Mouse (Mus musculus): ENCODE results near the gene Nmt1. TPM values are rescaled to one million over a fixed set of nuclear protein-coding genes. Genes with fewer than 3 reads are reported as not detected.

The Nmt1 gene
- polyA plus RNA-seq, 1 experiment from 2014 or later, result 50.8 TPM

DNA sequence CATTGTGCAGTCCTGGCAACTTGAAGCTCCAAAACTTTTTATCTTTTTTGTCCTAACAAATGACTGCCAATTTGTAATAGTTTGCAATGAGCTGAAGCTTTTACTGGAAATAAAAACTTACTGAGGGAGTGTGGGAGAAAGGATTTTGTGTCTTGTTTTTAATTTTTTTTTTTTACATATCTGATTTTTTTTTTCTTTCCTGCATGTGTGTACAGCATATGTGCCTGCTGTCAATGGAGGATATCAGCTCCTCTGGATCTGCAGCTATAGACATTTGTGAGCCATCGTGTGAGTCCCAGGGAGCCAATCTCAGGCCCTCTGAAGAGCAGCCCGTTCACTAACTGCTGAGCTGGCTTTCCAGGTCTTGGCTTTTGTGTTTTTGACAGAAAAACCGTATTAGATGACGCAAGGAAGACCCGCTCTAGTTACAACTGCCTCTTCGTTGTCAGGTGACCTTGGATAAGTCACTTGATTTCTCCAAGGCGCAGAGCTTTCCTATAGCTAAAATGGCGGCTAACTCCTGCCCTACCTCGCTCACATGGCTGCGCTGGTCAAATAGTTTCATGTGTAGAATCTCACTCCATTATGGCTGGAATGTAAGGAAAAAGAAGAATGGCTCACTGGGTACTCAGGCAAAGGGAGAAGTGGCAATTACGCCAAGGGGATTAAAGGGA, 86.4 kb downstream of the Nmt1 start:
- Histone ChIP-seq H3K4me2 (replicated peaks) (peak overlapping the region; percentile 65), H3K27me3 (peaks cover 4% of the 10 kb centered on the region), H3K4me1 (peaks cover 20% of the 10 kb centered on the region), H3K4me3 (peak overlapping the region; percentile 66), H3K9ac (peak overlapping the region; percentile 81), H3K9me3 (no peaks in the 10 kb centered on the region), H3K36me3 (no peaks in the 10 kb centered on the region), H3K27ac (peak overlapping the region; percentile 91; the same call in 1 of the 2 replicates)
- no peak for ATAC-seq (ENCODE audit: insufficient number of reproducible peaks, insufficient read depth, low FRiP score, low TSS enrichment)
- 84% methylated on average over 11 of the region's 11 CpGs for WGBS

DNA sequence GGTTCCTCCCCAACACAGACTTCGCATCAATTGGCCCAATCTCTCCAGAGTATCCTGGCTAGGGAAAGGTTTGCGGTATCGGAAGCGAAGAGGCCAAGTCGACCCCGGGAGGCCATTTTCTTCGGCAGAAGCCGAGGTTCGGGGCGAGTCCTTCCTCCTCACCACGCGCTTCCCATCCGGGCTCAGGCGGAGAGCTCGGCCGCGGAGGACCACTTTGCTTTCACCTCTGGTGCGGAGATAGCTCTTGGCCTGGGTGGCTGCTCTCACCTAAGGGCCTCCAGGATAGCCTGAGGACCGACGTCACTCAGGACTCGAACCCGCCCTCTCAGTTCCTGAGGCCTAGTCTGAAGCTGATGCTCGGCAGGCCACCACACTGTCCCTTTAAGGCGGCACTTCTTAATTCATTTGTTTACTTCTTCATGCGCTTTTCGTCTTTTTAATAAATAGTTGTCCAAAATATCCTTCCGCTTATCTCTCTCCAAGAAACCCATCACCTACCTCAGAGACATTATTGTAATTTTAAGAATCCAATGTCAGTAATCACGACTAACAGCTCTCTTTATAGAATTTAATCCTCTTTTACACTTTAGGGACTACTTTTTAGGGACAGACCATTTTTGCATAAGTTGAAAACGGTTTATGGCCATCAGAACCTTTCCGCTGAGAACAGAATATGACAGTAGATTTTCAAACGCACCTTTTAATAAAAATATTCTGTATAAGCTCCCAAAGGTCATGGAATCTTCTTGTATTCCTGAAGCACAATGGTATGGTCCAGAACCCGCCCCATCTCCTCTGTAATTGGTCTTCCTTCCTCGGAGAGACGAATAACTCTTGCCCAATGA, 87.4 kb downstream of the Nmt1 start:
- WGBS, result 2% methylated on average over 34 of the region's 34 CpGs
- no peaks in the 10 kb centered on the region for H3K9me3 ChIP-seq
- peak overlapping the region; percentile 65 for H3K4me2 ChIP-seq (replicated peaks)
- peak overlapping the region; percentile 66 for H3K4me3 ChIP-seq
- peak overlapping the region; percentile 81 for H3K9ac ChIP-seq
- peak; percentile 65 for ATAC-seq (ENCODE audit: insufficient number of reproducible peaks, insufficient read depth, low FRiP score, low TSS enrichment)
- H3K4me1 ChIP-seq, result peaks cover 20% of the 10 kb centered on the region
- peaks cover 4% of the 10 kb centered on the region for H3K27me3 ChIP-seq
- H3K27ac ChIP-seq, result peak overlapping the region; percentile 91
- no peaks in the 10 kb centered on the region for H3K36me3 ChIP-seq

DNA sequence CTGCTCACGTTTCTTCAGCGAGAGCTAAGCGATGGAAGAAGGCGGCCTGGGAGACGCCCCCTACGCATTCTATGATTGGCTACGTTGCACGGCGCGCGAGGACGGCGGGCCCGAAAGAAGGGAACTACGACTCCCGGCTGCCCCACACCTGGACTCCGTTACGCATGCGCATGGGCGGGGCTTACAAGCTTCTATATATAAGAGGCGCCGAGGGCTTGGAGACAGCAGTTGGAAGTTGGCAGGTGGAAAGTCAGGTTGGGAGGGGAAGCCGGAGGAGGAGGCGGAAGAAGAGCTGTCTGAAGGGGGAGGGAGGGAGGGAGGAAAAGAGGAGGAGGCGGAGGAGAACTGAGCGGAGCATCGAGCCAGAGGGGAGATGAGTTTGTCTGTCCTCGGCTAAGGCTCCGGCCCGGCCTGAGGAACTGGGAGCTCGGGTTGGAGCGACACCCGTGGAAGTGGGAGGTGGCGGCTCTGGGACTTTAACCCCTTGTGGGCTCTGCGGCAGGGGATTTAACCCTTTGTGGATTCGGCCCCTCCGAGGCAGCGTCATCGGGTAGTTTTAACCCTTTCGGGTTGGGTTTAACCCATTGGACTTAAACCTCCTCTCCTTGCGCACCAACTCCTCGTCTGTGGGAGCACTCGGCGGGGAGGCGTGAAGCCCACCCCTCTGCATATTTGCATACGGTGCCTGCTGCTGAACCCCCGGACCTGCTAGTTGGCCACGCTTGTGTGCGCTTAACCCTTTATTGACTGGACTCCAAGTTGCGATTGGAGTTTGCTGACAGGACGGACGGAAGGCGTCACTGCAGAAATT, 88.2 kb downstream of the Nmt1 start, which contains the start of gene Hexim1:
Gene Hexim1, plus strand, starts transcription at position 224 of the 811 bp plus-strand sequence.
- Histone ChIP-seq H3K36me3 (no peaks in the 10 kb centered on the region), H3K27me3 (peaks cover 2% of the 10 kb centered on the region), H3K9me3 (no peaks in the 10 kb centered on the region), H3K9ac (peak within 1 kb of the TSS; percentile 81), H3K4me3 (peak within 1 kb of the TSS; percentile 66), H3K27ac (peak within 1 kb of the TSS; percentile 91), H3K4me1 (peaks cover 20% of the 10 kb centered on the region), H3K4me2 (replicated peaks) (peak within 1 kb of the TSS; percentile 91)
- peak; percentile 93 for ATAC-seq (ENCODE audit: insufficient number of reproducible peaks, insufficient read depth, low FRiP score, low TSS enrichment)
- under 1% methylated on average over 53 of the region's 53 CpGs for WGBS

DNA sequence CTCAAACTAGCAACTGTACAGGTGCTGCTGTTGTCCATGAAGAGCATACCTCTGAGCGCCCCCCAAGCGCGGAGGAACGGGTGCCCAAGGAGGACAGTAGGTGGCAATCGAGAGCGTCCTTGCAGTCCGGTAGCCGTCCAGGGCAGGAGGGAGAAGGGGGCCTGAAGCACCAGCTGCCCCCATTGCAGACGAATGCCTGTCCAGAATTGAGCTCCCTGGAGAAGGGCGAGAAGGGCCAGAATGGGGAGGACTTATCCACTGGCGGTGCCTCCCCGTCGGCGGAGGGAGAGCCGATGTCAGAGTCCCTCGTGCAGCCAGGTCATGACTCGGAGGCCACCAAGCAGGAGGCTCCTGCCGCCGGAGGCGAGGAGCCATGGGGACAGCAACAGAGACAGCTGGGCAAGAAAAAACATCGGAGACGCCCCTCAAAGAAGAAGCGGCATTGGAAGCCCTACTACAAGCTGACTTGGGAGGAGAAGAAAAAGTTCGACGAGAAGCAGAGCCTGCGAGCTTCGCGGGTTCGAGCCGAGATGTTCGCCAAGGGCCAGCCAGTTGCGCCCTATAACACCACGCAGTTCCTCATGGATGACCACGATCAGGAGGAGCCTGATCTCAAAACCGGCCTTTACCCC, 89.1 kb downstream of the Nmt1 start:
- H3K4me3 ChIP-seq, result peak overlapping the region; percentile 66
- H3K4me1 ChIP-seq, result peaks cover 20% of the 10 kb centered on the region
- H3K9ac ChIP-seq, result peak overlapping the region; percentile 74
- peak overlapping the region; percentile 91 for H3K4me2 ChIP-seq (replicated peaks)
- H3K27ac ChIP-seq, result peak overlapping the region; percentile 85
- under 1% methylated on average over 35 of the region's 35 CpGs for WGBS
- H3K9me3 ChIP-seq, result no peaks in the 10 kb centered on the region
- H3K36me3 ChIP-seq, result no peaks in the 10 kb centered on the region
- peak; percentile 12; the same call in 1 of the 2 replicates for ATAC-seq (ENCODE audit: insufficient number of reproducible peaks, insufficient read depth, low FRiP score, low TSS enrichment)
- no peaks in the 10 kb centered on the region; the same call in 1 of the 2 replicates for H3K27me3 ChIP-seq

DNA sequence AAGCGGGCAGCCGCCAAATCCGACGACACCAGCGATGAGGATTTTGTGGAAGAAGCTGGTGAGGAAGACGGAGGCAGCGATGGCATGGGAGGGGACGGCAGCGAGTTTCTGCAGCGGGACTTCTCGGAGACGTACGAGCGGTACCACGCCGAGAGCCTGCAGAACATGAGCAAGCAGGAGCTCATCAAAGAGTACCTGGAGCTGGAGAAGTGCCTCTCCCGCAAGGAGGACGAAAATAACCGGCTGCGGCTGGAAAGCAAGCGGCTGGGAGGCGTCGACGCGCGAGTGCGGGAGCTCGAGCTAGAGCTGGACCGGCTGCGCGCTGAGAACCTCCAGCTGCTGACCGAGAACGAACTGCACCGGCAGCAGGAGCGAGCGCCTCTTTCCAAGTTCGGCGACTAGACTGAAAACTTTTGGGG, 89.6 kb downstream of the Nmt1 start:
- H3K36me3 ChIP-seq, result no peaks in the 10 kb centered on the region
- peak overlapping the region; percentile 66 for H3K4me3 ChIP-seq
- H3K27me3 ChIP-seq, result no peaks in the 10 kb centered on the region; the same call in 1 of the 2 replicates
- peak overlapping the region; percentile 85; the same call in 1 of the 2 replicates for H3K27ac ChIP-seq
- H3K4me2 ChIP-seq (replicated peaks), result peak overlapping the region; percentile 91
- peak overlapping the region; percentile 74 for H3K9ac ChIP-seq
- WGBS, result under 1% methylated on average over 38 of the region's 38 CpGs
- no peaks in the 10 kb centered on the region for H3K9me3 ChIP-seq
- no peak for ATAC-seq (ENCODE audit: insufficient number of reproducible peaks, insufficient read depth, low FRiP score, low TSS enrichment)
- peaks cover 15% of the 10 kb centered on the region for H3K4me1 ChIP-seq

Small RNA genes lying within 50 kb of the gene (microRNA-seq; reads per million reads assigned to microRNA genes)
- not detected for gene Mir6931

Other genes with a start within 250 kb of the Nmt1 start
- gene Gjc1, start 208.5 kb upstream of the Nmt1 start, polyA plus RNA-seq (2016; fragmentation: Nextera tagmentation; extraction: Ambion mirVana), result 103 and 105 TPM in 2 replicates
- gene Higd1b, start 192.3 kb upstream of the Nmt1 start, polyA plus RNA-seq (2016; fragmentation: Nextera tagmentation; extraction: Ambion mirVana), result not detected in 2 replicates
- gene Eftud2, start 147.2 kb upstream of the Nmt1 start, polyA plus RNA-seq (2016; fragmentation: Nextera tagmentation; extraction: Ambion mirVana), result 233 and 246 TPM in 2 replicates
- 1.0 and 1.7 TPM in 2 replicates for gene Ccdc103, start 147.0 kb upstream of the Nmt1 start, polyA plus RNA-seq (2016; fragmentation: Nextera tagmentation; extraction: Ambion mirVana)
- 0.14 TPM in 1 of 2 replicates, not detected in the other for gene Fam187a, start 143.0 kb upstream of the Nmt1 start, polyA plus RNA-seq (2016; fragmentation: Nextera tagmentation; extraction: Ambion mirVana)
- gene Gfap, start 127.3 kb upstream of the Nmt1 start, polyA plus RNA-seq (2016; fragmentation: Nextera tagmentation; extraction: Ambion mirVana), result 0.29 and 0.41 TPM in 2 replicates
- 10.3 and 10.6 TPM in 2 replicates for gene Kif18b, start 103.1 kb upstream of the Nmt1 start, polyA plus RNA-seq (2016; fragmentation: Nextera tagmentation; extraction: Ambion mirVana)
- 3.7 and 3.9 TPM in 2 replicates for gene C1ql1, start 81.5 kb upstream of the Nmt1 start, polyA plus RNA-seq (2016; fragmentation: Nextera tagmentation; extraction: Ambion mirVana)
- 170 and 174 TPM in 2 replicates for gene Dcakd, start 143 bp downstream of the Nmt1 start, polyA plus RNA-seq (2016; fragmentation: Nextera tagmentation; extraction: Ambion mirVana)
- 3.9 and 4.2 TPM in 2 replicates for gene Plcd3, start 73.5 kb downstream of the Nmt1 start, polyA plus RNA-seq (2016; fragmentation: Nextera tagmentation; extraction: Ambion mirVana)
- gene Acbd4, start 73.5 kb downstream of the Nmt1 start, polyA plus RNA-seq (2016; fragmentation: Nextera tagmentation; extraction: Ambion mirVana), result 9.7 and 11.2 TPM in 2 replicates
- 4.0 and 4.2 TPM in 2 replicates for gene Hexim1, start 88.0 kb downstream of the Nmt1 start, polyA plus RNA-seq (2016; fragmentation: Nextera tagmentation; extraction: Ambion mirVana)
- gene Hexim2, start 104.2 kb downstream of the Nmt1 start, polyA plus RNA-seq (2016; fragmentation: Nextera tagmentation; extraction: Ambion mirVana), result 13.5 and 13.8 TPM in 2 replicates
- gene Fmnl1, start 142.9 kb downstream of the Nmt1 start, polyA plus RNA-seq (2016; fragmentation: Nextera tagmentation; extraction: Ambion mirVana), result 0.97 and 1.8 TPM in 2 replicates
- gene 1700023F06Rik, start 180.4 kb downstream of the Nmt1 start, polyA plus RNA-seq (2016; fragmentation: Nextera tagmentation; extraction: Ambion mirVana), result 0.95 and 1.1 TPM in 2 replicates
- gene Spata32, start 190.2 kb downstream of the Nmt1 start, polyA plus RNA-seq (2016; fragmentation: Nextera tagmentation; extraction: Ambion mirVana), result not detected in 2 replicates
- 4.7 and 5.2 TPM in 2 replicates for gene Map3k14, start 239.3 kb downstream of the Nmt1 start, polyA plus RNA-seq (2016; fragmentation: Nextera tagmentation; extraction: Ambion mirVana)